Mouse (Mus musculus): ENCODE measurements around the gene Chmp2b.

DNA sequence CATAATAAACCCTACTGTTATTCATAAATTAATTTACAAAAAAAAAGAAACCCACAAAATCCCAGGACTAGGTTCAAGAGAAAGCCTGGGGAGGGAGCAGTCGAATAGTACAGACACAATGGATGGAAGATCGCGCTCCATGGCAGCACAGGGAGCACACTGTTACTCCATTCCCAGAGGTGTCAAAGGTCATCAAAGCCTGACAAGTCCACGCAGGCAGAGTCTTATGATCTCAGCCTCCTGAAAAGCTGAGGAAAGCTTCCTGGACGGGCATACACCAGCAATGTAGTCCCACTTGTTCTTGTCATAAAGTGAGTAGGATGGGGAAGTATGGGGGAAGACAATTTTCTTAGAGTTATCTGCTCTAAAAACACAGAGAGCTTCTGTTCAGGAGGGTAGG is 5.2 kb downstream of the Chmp2b start:
- TF ChIP-seq CTCF (IDR thresholded peaks at IDR 0.05; ENCODE audit: control insufficient read depth, insufficient read depth, insufficient replicate concordance, low read depth, low read length), result no peak
- no peak for TF ChIP-seq POLR2A (IDR thresholded peaks at IDR 0.05; ENCODE audit: control insufficient read depth, low read depth, low read length)

Measured in testis, adult 2 months (tissue).